Mouse (Mus musculus) heart, adult 9 months (tissue): ENCODE data around the gene Ldlrap1.

ENCODE experiments used
- DNase-seq, 2 experiments: peaks; one replicate each; pipeline ENCODE4 v3.0.0; 2022; ENCODE audit warnings: low spot score in 2 of 2

Ldlrap1 gene

DNA sequence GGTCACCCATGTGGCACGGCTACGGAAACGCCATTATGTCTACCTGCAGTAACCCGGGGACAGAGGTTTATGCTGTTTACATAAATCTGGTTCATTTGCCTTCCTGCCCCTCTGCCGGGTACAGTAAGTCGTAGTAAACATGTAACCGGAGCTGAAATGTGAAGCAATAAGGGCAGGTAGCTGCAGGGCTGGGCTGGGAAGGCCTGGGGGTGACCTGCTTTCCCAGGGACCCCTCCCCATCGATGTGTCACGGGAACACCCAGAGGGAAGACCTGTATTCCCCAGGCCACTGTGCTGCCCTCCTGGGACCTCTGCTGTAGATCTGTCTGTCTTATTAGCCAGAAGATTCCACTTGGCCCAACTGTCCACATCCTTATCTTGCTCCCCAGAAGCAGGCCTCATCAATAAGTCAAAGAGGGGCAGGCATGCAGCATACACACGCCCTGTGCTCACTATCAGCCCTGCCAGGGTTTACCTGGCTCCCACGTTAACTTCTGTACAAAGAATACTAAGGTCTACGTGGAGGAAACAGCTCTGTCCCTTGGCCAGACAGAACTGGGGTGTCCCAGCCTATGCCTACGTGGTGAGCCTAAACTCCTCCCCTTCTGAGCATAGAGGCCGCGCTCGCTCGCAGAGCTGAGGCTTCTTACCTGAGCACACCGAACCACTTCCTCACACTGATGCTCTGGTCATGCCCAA lies 16.0 kb downstream of the Ldlrap1 start:
- DNase-seq = no peak

DNA sequence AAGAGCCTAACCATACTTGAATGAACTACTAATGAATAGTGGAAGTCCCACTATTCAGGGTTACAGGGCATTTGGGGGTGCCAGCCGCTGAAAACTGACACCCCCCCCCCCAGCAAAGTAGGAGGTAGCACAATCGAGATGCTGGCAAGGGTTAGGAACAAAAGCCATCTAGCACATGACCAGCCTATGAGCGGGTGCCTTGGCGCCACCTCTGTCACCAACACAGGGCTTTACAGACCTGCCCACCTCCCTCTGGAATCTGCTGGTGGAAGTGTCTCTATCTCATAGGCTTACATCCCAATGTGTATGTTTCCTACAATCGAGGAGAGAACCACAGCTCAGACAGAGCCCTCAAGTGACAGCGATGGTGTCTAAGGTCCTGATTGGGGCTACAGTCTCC lies 17.0 kb downstream of the Ldlrap1 start:
- DNase-seq = no peak

DNA sequence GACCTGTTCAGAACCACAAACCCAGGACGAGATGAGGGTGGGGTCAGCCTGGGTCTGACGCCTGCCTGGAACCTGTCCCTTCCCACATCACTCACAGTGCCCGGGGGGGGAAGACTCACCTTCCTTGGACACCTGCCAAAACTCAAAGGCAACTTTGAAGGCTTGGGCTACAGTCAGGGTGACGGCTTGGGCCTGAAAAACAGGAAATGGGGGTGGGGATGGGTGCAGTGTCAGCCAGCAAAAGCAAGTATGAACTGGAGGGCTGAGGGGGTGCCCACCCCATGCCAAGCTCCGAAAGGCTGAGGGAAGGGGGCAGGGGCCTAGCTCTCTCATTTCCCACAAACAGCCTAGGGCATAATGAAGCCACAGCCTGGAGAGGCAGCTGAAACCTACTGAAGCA lies 17.6 kb downstream of the Ldlrap1 start:
- DNase-seq = no peak

DNA sequence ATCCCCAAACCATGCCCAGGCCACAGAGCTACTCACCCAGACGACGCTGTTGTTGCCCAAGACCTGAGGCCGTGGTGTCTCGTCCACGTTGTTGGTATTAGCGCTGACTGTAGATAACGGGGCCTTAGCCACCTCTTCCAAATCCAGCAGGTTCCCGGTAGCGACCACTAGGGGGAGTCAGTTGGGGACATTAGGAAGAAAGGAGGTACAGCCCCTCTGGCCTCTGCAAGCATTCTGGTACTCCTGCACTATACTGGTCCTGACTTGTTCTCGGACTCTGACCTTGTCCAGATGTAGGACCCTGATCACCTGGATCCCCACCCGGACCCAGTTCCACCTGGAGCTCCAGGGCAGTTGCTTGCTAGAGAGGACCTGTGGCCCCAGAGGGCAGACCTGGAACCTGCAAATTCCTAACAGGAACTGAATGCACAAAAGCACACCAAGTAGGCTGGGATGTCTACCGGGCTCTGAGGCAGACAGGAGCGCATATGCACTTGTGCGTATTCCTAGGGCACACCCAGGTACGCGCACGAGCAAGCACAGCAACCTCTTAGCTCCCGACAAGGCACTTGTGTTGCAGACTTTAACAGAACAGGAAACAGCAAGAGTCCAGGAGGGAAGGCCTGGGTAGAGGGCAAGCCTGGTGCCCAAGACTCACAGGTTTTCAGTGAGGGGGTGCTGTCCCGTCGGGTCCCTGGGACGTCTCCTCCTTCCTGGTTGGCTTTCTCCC lies 18.4 kb downstream of the Ldlrap1 start:
- DNase-seq = no peak

DNA sequence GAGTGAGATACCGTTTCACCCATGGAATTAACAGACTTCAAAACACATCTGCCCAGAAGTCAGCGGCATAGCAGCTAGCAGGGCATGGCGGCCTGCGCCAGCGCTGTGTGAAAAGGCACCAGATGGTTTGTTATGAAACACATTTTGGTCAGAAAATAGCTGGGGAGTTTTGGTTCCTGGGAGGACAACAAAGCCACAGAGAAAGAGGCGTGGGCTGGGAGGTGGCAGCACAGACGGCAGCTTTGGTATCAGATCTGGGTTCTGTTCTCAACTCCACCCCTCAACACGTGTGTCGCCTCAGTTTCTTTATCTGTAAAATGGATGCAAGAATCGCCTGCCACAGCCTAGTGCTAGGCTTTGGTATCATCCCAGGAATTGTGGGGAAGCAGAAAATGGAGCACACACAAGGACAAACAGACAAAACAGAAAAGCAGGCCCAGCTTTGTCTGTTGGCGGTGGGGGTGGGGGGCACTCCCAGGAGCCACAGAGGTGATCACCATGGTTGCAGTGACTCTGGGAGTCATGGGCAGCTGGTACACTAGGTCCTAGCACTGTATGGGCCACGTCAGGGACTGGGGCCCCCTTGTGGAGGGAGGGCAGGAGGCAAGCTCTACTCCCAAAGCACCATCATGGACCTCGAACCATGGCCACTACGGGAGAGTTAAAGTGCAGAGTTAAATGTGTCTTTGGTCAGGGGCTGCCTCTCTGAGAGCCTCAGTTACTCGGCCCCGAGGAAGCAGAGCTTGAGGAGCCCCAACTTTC lies 21.7 kb downstream of the Ldlrap1 start:
- no peak for DNase-seq

DNA sequence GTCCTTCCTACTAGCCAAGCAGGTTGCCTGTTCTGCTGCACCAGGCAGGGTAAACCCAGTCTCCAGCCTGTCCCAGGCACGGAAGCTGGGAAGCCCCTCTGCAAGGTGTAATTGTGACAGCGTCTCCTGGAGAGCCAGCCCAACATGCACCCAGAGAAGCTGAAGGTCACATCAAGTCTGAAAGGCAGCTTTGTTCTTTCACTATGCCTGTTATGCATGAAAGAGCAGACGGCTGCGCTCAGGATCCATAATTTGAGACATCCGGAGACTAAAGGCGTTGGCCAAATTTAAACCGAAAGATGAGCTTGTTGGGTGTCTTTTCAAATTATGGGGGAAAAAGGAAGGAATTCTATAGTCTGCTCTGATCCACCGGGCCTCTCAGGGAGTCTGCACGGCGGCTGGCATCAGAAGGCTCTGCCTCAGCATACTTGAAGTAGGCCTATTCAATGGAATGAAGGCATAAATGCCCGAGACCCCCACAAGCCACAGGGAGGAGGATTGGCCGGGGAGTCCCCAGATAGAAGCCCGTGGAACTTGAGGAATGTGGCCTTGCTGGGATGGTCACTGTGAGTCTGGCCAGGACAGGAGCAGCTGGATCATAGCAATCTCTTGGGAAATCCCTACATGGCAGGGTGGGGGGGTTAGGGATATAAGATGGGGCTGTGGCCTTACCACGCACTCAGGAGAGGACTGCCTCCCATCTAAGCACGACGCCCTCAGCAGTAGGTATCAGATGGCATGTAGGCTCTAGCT lies 23.8 kb downstream of the Ldlrap1 start:
- DNase-seq = no peak

DNA sequence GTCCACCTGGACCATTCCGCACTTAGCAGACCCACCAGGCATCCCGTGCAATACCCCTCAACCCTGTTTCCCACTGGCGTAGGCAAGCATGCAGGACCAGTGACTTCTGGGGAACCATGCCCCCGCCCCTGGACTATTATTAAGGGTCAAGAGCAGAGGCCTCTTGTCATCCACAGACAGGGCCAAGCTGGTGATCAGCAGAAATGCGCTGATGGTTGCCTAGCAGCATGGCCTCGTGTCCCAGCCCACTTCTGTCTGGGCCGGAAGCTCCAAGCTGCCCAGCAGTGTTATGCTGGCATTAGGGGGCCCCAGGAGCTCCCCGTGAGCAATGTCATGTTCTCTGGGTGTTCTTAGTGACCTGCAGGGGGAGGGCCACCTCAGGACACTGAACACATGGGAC lies 25.9 kb downstream of the Ldlrap1 start:
- DNase-seq = no peak

DNA sequence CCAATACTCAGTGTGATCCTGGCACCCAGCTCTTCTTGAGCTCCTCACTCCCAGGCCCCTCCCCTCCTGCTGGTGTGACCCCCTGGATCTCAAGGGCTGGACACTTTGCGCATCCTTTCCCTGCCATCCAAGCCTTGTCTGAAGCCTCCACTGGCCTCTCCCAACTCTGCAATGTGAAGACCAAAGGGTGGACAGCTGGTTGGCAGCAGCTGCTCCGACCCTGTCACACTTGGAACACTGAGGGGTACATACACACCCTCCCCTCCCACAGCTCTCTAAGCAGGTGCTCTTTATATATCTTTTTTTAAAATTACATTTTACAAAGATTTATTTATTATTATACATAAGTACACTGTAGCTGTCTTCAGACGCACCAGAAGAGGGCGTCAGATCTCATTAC lies 27.6 kb downstream of the Ldlrap1 start:
- no peak for DNase-seq

DNA sequence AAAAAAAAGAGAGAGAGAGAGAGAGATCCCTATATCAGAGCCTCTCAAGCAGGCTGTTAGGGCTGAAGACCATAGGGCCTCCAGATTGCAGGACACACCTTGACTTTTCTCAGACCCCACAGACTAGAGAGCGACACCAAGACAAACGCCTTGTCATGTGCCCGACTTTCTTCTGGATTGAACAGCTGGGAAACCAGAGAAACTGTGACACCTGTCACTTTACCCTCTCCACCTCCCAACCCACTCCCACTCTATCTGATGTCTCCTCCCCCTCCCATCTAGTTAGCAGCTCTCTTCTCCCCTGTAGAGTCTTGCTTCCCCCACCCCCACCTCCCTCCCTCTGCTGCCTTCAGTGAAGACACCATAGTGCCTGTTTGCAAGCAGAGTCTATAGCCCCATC lies 28.3 kb downstream of the Ldlrap1 start:
- no peak for DNase-seq

DNA sequence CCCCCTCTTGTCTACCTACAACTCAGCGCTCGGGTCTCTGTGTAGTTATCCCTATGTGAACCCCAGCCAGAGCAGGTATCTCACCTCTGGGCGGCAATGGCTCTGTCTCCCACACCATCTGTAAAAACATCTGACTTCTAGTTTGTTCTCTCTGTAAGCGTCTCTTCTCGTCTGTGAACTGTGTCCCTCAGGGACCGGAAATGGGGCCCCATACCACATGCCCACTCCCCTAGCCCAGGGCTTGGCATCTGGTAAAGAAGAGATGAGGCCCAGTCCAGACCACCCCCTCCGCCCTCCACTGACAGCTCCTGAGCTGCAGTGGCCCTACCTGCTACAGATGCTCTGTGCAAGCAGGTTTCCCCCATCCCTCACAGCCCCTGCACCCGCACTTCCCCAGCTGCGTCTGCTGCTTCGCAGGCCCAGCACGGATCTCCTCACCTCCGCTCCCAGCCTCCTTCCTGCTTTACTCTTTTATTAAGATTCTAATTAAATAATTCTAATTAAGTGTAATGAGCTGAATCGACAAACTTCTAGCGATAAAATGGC lies 30.4 kb downstream of the Ldlrap1 start:
- no peak for DNase-seq

DNA sequence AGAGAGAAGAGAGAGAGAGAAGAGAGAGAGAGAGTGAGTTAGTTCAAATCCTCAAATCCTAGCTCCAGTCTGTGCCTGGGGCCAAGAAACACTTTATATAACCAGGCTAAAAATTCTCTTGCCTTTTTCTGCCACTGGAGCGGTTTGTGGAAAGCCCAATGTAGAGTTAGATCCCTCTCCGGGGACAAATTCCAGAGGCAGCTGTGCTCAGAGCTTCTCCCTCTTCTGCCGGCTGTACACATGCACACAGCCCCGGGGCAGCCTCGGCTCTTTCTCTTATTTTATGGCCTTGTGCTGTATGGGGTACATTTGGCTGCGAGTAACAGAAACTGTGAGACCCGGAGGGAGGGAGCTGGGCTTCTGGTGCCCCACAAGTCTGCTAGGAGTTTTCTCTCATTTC lies 31.7 kb downstream of the Ldlrap1 start:
- peak; percentile 41 to 47 for DNase-seq

DNA sequence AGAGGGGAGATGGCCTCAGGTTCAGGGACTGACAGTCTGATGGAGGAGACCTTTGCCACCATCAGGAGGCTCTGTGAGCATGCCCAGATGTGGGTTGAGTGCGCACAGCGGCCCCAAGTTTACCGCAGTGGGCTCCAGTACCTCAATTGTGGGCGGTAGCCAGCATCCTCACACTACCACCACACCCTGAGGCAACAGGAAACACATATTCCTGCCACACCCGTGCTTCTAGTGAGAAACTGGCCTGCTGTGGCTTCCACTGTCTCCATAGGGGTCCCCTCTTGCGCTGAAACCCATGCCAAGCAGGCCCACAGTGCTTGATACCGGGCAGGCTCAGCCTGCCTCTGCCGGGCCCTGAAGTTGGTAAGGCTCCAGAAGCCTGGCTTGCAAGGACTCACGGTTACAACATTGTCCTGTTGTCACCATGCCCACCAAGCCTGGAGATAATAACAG lies 33.2 kb downstream of the Ldlrap1 start:
- peak; percentile 71 to 75 for DNase-seq

DNA sequence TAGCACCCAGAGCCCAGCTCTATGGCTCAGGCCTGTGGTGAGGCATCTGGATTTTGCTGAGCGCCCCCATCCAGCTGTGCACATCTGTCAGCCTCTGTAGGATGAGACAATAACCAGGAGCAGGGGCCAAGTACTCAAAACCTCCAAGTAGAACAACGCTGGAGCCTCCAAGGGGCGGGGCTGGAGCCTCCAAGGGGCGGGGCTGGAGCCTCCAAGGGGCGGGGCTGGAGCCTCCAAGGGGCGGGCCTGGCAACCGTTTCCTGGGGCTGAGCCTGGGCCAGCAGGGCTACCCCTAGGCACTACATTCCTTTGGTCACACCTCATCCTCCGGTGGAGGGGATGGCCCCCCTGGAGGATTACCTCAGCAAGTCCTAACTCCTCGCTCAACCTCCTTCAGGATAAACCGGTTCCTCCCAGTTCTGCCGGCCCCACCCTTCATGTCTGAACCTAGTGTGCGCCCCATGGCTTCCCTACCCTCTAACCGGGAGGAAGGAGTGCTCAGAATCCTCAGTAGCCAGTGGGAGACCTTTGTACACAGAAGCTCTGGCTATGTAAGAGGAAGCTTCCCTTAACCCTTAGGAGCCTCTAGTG lies 33.7 kb downstream of the Ldlrap1 start:
- DNase-seq = peak; percentile 75 to 81

DNA sequence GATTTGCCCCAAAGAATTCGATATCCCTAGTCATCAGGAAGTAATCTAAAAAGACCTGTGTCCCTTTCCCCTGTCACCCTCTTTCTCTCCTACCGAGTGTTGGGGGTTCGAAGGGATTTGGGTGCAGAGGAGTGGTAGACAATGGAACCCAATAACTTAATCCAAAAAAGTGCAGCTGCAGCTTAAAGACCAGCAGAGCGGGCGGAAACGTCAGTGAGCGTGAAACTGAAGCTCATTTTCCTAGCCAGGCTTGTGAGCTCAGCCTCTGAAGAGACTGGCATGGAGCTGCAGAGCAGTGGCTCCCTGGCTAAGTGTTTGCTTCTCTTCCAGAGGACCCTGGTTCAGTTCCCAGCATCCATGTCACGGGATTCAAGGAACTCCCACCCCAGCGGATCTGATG lies 34.5 kb downstream of the Ldlrap1 start:
- no peak for DNase-seq

DNA sequence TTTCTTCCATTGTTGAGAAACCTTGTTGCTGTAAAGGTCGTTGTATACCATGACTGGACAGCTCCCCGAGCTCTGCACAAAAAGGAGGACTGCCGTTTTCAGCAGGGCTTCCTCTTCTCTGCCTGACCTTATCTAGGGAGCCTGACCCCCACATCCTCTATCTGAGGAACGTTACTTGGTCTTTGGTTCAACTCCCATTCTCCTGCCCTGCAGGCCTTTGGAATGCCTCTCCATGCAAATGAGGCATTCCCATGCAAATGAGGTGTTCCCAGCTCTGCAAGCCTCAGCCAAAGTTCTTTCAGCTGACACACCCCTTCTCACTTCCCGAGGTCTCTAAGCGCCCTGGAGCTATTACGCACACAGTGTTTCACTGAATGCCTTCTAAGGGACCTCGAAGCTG lies 37.7 kb downstream of the Ldlrap1 start:
- peak; percentile 37 to 38 for DNase-seq

DNA sequence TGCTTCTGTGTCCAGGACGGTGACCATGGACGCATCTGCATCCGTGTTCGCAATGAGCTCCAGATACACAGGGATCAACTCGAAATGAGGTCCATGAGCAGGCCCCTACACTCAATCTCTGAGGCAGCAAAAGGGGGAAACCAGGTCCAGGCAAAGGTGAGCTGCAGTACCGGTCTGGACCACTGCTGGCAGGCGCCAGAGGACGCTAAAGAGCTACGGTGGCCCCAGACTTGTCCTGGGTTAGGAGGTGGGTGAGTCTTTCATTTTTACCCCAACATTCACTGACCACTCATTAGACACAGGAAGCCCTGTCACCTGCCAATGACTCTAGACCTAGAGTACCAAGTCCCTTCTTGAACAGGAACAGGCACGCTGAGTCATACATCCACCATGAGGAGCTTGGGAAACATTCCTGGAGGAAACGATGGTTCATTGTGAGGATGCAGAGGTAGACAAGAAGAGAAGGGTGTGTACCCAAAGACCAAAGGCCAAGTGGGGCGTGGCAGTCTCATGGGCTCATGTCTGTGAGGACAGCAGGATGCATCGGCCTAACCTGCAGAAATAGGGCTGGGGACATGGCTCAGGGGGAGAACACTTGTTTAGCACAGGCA lies 42.0 kb downstream of the Ldlrap1 start:
- DNase-seq = no peak

DNA sequence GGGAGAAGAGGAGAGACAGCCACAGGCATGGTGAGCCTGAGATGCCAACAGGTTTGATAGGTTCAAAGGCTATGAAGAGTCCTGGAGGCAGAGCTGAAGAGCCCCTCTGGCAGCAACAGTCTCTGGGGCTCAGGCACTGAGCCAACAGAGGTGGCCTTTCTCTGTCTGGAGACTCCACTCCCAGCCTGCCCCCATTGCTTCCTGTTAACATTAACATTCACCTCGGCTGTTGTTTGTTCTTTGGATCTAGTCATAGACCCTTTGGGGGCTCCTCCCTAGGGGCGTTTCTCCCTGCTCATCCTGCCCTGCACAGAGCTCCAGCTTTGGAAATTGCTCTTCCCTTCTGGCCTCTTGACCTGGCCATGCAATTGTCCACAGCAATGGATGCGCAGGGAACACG lies 42.9 kb downstream of the Ldlrap1 start:
- no peak for DNase-seq

DNA sequence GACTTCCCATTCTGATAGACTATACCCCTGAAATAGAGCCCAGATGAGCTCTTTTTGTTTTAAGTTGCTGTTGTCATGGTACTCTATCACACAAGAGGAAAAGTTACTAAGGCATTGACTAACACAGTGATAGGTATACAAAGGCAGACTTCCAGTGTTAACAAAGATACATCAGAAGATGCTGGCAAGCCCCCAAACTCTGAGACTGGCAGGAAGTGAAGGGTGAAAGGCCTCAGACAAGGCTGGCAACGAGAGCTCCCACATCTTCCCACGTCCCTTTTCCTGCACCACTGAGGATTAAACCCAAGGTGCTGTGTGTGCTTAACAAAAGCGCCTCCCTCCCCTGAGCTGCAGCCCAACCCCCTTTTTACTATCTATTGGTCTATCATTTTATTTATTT lies 44.6 kb downstream of the Ldlrap1 start:
- no peak for DNase-seq

DNA sequence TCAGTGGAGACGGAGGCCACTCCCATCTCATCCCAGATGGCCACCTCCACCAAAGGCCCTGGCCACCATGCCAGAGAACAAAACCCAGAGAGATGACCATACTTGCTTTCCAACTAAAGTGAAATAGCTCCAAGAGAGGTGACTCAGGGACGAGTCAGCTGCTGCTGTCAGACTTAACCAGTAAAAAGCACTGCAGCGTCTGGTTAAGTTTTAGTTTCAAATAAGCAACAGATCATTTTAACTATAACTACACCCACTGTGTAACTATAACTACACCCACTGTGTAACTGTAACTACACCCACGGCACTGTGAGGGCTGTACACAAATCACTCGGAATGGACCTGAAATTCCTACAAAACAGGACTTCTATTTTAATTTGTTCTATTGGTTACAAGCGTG lies 46.7 kb downstream of the Ldlrap1 start:
- no peak for DNase-seq

DNA sequence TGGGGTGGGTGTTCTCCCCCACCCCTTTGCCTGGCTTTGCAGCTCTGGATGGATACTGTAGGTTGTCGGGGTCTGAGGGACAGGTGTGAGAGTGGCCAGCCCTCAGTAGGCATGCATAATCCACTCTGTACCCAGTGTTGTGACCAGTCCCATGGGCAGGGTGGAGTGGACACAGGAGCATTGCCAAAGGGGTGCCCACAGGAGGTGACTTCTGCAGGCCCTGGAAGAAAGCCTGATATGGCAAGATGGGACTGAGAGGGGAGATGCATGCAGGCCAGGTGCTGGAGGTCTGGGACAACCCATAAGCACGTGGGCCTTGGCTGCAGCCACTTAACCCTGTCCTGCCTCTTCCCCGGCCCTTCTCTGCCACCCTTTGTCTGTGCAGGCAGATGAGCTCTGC lies 47.5 kb downstream of the Ldlrap1 start:
- DNase-seq = no peak

DNA sequence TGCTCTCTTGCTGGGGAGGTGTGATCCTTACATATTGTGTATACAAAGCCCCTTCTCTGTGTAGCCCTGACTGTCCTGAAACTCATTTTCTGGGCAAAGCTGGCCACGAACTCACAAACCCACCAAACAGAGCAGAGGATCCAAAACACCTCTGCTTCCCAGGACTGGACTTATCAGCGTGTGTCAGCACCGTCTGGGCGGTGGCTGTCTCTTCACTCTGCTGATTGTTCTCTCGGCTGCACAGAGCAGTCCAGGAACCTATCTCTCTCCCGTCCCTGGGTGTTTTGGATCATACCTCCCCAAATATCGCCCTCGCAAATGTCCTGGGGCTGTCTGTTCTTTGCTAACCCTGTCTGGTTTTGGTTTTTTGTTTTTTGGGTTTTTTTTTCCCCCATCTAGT lies 48.3 kb downstream of the Ldlrap1 start:
- DNase-seq = no peak
